Comparison of ENCODE assay signal across 9 mouse cellular contexts in genomic region chr4:137476065-137476760, GRCm38 (mm10). TPM values are rescaled to one million over a fixed set of nuclear protein-coding genes. Genes with fewer than 3 reads are reported as not detected.
A peak's percentile ranks its signal among the peaks of the same experiment; 100 is the strongest.
DNase-seq lines count a peak whose midpoint lies in the region; ATAC-seq and TF ChIP-seq lines count a peak whose summit lies in the region.
"Had no signal": no experiment of that assay in that cellular context is flagged by ENCODE, and none has a peak within 500 bp of the region (broad histone marks: within the 10 kb centered on the region; RNA-seq: fewer than 3 reads in every experiment).

No protein-coding gene starts in this region.

- peak overlapping the region; percentile 48 for H3K4me2 ChIP-seq in lung, embryonic 16.5 days (ENCODE audit: low read depth, low read length)

- H3K4me1 ChIP-seq in kidney, adult 2 months (ENCODE audit: control insufficient read depth, insufficient read depth, low read length) = peaks cover 22% of the 10 kb centered on the region
- peaks cover 95% of the 10 kb centered on the region for H3K4me1 ChIP-seq in embryonic facial prominence, embryonic 10.5 days
- H3K4me1 ChIP-seq in heart, embryonic 10.5 days = peaks cover 100% of the 10 kb centered on the region
- H3K4me1 ChIP-seq in lung, embryonic 16.5 days (replicated peaks; ENCODE audit: control insufficient read depth, insufficient read depth, low read length) = peaks cover 90% of the 10 kb centered on the region

- TF ChIP-seq POLR2A in kidney, adult 2 months (IDR thresholded peaks at IDR 0.05; ENCODE audit: low read depth, low read length) = no peak

- no peak for DNase-seq in kidney, adult 2 months
- no peak for DNase-seq in kidney, adult 9 months
- DNase-seq in embryonic facial prominence, embryonic 10.5 days (ENCODE audit: low spot score) = no peak
- no peak for DNase-seq in heart, embryonic 10.5 days (ENCODE audit: low spot score)
- DNase-seq in kidney, postnatal 4 days = peak; percentile 67 to 81
- DNase-seq in cerebellum, adult 11-12 months = no peak

- H3K9ac ChIP-seq in lung, embryonic 16.5 days (ENCODE audit: low read length) = peak overlapping the region; percentile 3

- H3K4me3 ChIP-seq in kidney, adult 2 months (ENCODE audit: insufficient read depth, low read depth, low read length) = no peak overlapping the region
- H3K4me3 ChIP-seq in embryonic facial prominence, embryonic 10.5 days = peak overlapping the region; percentile 39
- peak overlapping the region; percentile 37 for H3K4me3 ChIP-seq in heart, embryonic 10.5 days
- H3K4me3 ChIP-seq in lung, embryonic 16.5 days (ENCODE audit: low read length) = peak overlapping the region; percentile 18

- no peaks in the 10 kb centered on the region for H3K27me3 ChIP-seq in kidney, adult 2 months (replicated peaks; ENCODE audit: control insufficient read depth, insufficient read depth, low read length)
- no peaks in the 10 kb centered on the region for H3K27me3 ChIP-seq in embryonic facial prominence, embryonic 10.5 days (replicated peaks; ENCODE audit: low read depth, poor library complexity, severe bottlenecking)
- H3K27me3 ChIP-seq in heart, embryonic 10.5 days (ENCODE audit: insufficient read depth, poor library complexity, severe bottlenecking) = no peaks in the 10 kb centered on the region
- H3K27me3 ChIP-seq in lung, embryonic 16.5 days (ENCODE audit: control insufficient read depth, insufficient read depth, low read depth, low read length) = no peaks in the 10 kb centered on the region
- H3K27me3 ChIP-seq: CH12.LX had no signal

- 0 out of 2 replicates have a peak overlapping the region, but pooled peaks have one; percentile 27 for H3K27ac ChIP-seq in kidney, adult 2 months (ENCODE audit: insufficient read depth, low read depth, low read length)
- H3K27ac ChIP-seq in embryonic facial prominence, embryonic 10.5 days (replicated peaks) = peak overlapping the region; percentile 73
- peak overlapping the region; percentile 85 for H3K27ac ChIP-seq in heart, embryonic 10.5 days
- H3K27ac ChIP-seq in lung, embryonic 16.5 days (ENCODE audit: low read length) = peak overlapping the region; percentile 78

- no peaks in the 10 kb centered on the region for H3K36me3 ChIP-seq in kidney, adult 2 months (ENCODE audit: control insufficient read depth, insufficient read depth, low read length)
- peaks cover 7% of the 10 kb centered on the region for H3K36me3 ChIP-seq in embryonic facial prominence, embryonic 10.5 days (replicated peaks)
- peaks cover 9% of the 10 kb centered on the region for H3K36me3 ChIP-seq in heart, embryonic 10.5 days
- H3K36me3 ChIP-seq in lung, embryonic 16.5 days (ENCODE audit: control insufficient read depth, insufficient read depth, low read length) = no peaks in the 10 kb centered on the region

- no peaks in the 10 kb centered on the region for H3K9me3 ChIP-seq in embryonic facial prominence, embryonic 10.5 days
- no peaks in the 10 kb centered on the region for H3K9me3 ChIP-seq in heart, embryonic 10.5 days
- no peaks in the 10 kb centered on the region for H3K9me3 ChIP-seq in lung, embryonic 16.5 days (ENCODE audit: control insufficient read depth, low read length)

- peak; percentile 39 for ATAC-seq in lung, embryonic 16.5 days (ENCODE audit: low read depth)
- ATAC-seq in cerebellum, adult (ENCODE audit: insufficient number of reproducible peaks, low FRiP score, low TSS enrichment) = no peak

- no peak for TF ChIP-seq CTCF in kidney, adult 2 months (conservative IDR thresholded peaks at IDR 0.05; ENCODE audit: insufficient read depth, insufficient read length, low read depth, low read length)

- WGBS in kidney, adult 2 months = 32% methylated on average over 10 of the region's 10 CpGs
- WGBS in embryonic facial prominence, embryonic 10.5 days = 32% methylated on average over 10 of the region's 10 CpGs
- 14% methylated on average over 10 of the region's 10 CpGs for WGBS in heart, embryonic 10.5 days
- 24% methylated on average over 10 of the region's 10 CpGs for WGBS in lung, embryonic 16.5 days

RNA-seq across cellular contexts. Expression of gene Hspg2, which starts 7.6 kb away (rescaled TPM):
- 29.7 and 34.7 TPM in 2 replicates for polyA plus RNA-seq in kidney, adult 2 months (2012; rRNA removed)
- 17.4 and 19.6 TPM in 2 replicates for polyA plus RNA-seq in embryonic facial prominence, embryonic 10.5 days (2016; fragmentation: Nextera tagmentation; extraction: Ambion mirVana)
- 52.0 and 58.9 TPM in 2 replicates for polyA plus RNA-seq in heart, embryonic 10.5 days (2016; fragmentation: Nextera tagmentation; extraction: Ambion mirVana)
- 34.7 and 35.2 TPM in 2 replicates for polyA plus RNA-seq in lung, embryonic 16.5 days (2015; fragmentation: Nextera tagmentation; extraction: Ambion mirVana)

RNA-seq across cellular contexts. Expression of gene 1700013G24Rik, which starts 23.1 kb away (rescaled TPM):
- polyA plus RNA-seq in kidney, adult 2 months (2012; rRNA removed) = 0.22 and 0.46 TPM in 2 replicates
- not detected in 2 replicates for polyA plus RNA-seq in embryonic facial prominence, embryonic 10.5 days (2016; fragmentation: Nextera tagmentation; extraction: Ambion mirVana)
- polyA plus RNA-seq in heart, embryonic 10.5 days (2016; fragmentation: Nextera tagmentation; extraction: Ambion mirVana) = not detected in 2 replicates
- not detected in 2 replicates for polyA plus RNA-seq in lung, embryonic 16.5 days (2015; fragmentation: Nextera tagmentation; extraction: Ambion mirVana)

RNA-seq across cellular contexts. Expression of gene Cela3b, which starts 45.9 kb away (rescaled TPM):
- not detected in 2 replicates for polyA plus RNA-seq in kidney, adult 2 months (2012; rRNA removed)
- polyA plus RNA-seq in embryonic facial prominence, embryonic 10.5 days (2016; fragmentation: Nextera tagmentation; extraction: Ambion mirVana) = not detected in 2 replicates
- polyA plus RNA-seq in heart, embryonic 10.5 days (2016; fragmentation: Nextera tagmentation; extraction: Ambion mirVana) = not detected in 2 replicates
- polyA plus RNA-seq in lung, embryonic 16.5 days (2015; fragmentation: Nextera tagmentation; extraction: Ambion mirVana) = not detected in 2 replicates

Comparison
In these comparisons a context has a peak if more than half of its experiments do, and no peak if none do; other contexts are left out.
1. DNase-seq: peak in kidney, postnatal 4 days (2 of 2); none in kidney, adult 2 months (single experiment), kidney, adult 9 months (single experiment), embryonic facial prominence, embryonic 10.5 days (single experiment), heart, embryonic 10.5 days (single experiment) and cerebellum, adult 11-12 months (single experiment).
2. H3K27ac ChIP-seq: peak in every context shown above with its lines; median percentile 85 in heart, embryonic 10.5 days; 78 in lung, embryonic 16.5 days; 73 in embryonic facial prominence, embryonic 10.5 days; 27 in kidney, adult 2 months.